Mouse (Mus musculus) cerebellum, adult 9-10 months (tissue): ENCODE data around the gene Zcchc17.

Source experiments
- DNase-seq: peaks from one replicate; pipeline ENCODE4 v3.0.0; 2022

Gene Zcchc17

GRCm38 (mm10) chr4:130316691-130317090 lies 43.1 kb downstream of the Zcchc17 start:
- DNase-seq, result no peak

DNA sequence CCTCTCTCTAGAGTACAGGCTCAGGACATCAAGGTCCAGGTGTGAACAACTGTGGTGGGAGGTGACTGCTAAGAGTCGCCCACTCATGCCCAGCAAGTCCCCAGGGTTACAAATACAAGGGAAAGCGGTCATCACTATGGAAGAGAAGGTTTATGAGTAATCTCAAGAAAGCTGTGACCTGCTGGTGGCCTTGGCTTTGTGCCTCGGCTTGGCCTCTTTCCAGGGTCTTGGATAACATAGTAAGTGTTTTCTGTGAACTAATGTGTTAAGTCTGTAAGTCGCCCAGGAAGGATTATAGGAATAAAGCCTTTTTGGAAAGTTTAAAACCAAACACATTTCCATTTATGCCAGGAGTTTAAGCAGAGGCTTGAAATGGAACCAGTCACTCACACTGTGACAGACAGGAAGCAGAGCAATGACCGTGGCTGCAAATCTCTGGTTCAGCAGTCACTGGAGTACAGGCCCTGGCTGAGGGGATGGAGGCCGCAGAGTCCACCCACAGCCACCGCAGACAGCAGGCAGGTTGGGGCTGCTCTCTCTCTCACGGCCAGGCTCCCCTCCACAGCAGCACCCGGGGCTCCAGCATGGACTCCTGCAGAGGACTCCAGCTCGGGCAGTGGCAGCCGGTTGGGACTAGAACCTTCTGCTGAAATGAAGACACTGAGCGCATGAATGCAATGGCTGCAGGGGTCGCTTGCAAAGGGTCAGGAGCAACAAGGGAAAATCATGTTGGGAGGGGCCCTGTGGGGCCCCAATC lies 43.8 kb downstream of the Zcchc17 start:
- DNase-seq, result no peak

DNA sequence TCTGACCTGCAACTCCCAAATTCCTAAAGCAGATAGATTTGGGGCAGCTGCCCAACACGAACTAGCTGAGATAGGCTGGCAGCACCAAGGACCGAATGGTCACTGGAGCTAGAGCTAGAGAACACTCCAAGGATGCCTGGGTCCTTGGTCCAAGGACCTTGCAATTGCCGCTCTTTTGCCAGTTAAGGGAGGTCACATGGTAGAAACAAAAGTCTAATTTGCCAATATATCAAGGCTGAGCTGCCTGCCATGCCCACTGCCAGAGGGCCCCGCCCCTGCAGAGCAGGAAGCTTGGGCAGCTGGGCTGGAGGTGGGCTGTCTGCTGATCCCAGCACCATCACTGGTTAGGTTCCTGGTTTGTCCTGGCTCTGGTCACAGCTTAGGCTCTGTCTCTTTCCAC lies 46.2 kb downstream of the Zcchc17 start:
- no peak for DNase-seq

DNA sequence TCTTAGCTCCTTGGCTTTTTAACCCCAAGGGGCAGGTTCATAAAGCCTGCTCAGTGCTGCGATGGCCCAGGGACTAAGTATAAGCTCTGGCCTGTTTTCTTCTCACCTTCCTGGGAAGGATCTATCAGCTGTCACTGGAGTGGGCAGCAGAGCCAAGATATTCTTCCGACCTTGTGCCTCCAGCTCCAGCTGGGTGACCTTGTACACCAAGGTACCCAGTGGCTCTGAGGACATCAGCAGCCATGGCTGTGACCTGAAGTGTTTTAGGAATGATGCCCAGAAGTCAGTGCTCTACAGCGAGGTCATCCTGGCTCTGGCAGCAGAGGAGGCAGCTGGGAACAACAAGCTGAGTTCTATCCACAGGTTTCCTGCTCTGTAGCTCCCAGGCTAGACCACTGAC lies 47.2 kb downstream of the Zcchc17 start:
- DNase-seq, result no peak

DNA sequence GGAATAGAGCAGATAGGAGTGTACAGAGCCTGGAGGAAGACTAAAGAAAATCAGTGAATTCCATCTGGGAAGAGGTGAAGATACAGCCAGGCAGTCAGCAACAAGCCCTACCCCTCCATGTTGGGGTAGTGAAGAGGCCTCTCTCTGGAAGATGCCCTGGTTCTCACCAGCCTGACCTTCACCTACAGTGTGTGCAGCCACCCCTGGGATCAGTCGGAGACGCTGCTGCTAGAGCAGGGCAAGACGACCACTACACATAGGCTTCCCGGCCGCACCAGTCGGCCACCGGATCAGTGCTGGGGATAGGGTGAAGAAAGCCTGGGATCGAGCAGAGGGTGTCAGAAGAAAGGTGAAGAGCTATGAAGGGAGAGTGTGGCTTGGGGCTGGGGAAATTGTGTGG lies 50.5 kb downstream of the Zcchc17 start:
- no peak for DNase-seq

DNA sequence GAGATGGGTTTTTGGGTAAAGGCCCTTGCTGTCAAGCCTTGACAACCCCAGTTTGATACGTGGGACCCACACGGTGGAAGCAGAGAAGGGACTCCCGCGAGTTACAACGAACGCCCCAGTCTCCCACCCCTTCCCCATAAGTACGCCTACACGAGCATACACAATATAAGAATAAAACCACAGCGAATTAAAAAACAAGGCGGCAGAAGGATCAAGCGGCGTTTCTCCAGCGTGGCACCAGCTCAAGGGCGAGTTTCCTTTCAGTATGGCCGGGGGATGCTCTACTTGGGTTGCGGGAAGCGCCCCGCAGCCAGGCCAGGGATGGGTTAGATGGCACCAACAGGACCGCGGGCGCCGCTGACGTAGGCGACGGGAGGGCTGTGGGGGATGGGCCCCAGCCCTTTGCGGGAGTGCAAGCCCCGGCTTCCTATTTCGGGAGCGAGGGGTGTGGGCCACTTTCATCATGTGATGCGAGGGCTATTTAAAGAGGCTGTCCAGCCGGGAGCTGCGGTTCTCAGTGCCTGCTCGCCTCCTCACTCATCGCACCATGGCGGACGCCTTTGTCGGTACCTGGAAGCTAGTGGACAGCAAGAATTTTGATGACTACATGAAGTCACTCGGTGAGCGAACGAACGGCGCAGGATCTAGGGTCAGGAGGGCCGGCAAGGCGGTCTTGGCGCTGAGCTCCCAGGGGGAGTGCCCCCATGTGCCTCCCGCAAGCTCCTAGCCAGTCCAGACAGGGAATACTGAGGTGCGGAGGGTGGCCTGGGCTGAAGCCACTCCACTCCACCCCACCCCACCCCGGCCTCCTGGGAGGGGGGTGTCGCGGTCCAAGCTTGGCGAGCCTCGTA lies 51.3 kb downstream of the Zcchc17 start, which contains the start of the genes Fabp3 and Gm10570:
Fabp3 (plus strand) TSS at position 365 of the 851 bp plus-strand sequence.
Gm10570 (minus strand) TSS at position 444 of the 851 bp plus-strand sequence.
- DNase-seq, result peak; percentile 79

DNA sequence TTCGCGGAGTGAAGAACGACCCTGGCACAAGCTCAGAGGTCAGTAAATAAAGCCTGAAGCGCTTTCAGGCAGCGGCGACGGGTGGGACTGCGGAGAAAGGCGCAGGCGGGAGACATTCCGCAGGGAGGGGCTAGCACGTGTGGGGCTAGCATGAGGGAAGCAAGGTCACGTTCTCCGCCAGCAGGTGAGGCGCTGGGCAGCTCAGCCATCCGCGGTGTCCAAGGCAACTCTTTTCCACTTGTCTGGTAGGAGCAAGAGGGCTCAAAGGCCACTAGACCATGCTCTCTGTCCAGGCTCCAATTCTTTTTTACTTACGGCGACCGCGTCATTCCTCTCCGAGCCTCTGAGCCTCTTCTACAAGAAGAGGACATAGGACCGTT lies 51.9 kb downstream of the Zcchc17 start:
- DNase-seq, result peak; percentile 69

DNA sequence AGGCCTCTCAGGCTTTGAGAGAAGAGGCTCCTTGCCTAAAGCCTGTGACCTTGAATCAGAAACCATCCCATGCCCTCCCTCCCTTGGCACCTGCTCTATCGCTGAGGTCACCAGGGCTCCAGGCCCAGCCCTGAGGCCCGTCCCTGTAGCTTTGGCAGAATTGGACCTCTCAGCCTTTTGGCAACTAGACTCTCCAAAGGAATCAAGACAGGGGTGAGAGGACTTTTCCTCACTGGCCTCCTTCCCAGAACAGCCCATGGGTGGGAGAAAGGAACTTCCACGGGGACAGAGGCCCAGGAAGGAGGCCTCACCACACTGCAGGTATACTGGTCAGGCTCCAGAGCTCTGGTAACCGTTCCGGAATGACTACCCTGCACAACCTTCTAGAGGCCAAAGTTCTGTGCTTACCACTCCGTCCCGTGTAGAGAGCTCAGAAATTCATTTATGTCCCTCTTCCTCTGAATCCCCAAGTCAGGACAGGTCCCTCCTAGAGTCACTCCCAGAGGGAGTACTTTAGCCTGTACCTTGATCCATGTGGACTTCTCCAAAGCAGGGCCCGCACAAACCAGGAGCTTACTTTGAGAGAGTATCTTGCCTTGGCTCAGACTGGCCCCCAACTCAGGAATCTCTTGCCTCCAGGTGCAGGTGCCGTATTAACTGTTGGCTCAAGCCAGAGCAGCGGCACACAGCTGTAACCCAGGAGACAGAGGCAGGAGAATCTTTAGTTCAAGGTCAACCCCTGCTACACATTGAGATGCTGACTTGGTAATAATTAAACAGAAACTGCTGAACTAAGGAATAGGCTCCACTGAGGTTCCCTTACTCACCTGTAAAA lies 52.7 kb downstream of the Zcchc17 start:
- DNase-seq, result peak; percentile 58

GRCm38 (mm10) chr4:130304746-130305145 lies 55.0 kb downstream of the Zcchc17 start:
- no peak for DNase-seq

GRCm38 (mm10) chr4:130302285-130302870 lies 57.4 kb downstream of the Zcchc17 start:
- DNase-seq, result no peak

DNA sequence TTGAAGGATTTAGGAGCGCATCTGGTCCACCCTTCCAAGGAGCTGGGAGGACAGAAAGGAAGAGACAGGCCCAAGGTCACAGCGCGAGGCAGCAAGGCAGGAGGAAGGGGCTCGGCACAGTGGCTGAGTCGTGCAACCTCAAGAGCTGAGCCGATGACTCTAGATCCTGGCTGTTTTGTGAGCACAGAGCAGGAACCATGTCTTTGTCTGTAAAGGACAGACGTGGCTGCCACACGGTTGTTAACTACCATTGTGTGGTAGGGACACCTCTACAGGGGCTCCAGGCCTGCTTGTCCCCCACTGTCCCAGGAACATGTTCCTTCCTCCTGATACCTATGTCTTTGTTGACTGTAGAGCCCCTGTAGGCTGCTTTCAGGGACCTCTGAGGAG lies 60.1 kb downstream of the Zcchc17 start:
- no peak for DNase-seq

- peak; percentile 85 for DNase-seq
Measured at GRCm38 (mm10) chr4:130298877-130299628, 60.7 kb downstream of the Zcchc17 start.

GRCm38 (mm10) chr4:130297123-130297529 lies 62.6 kb downstream of the Zcchc17 start:
- peak; percentile 72 for DNase-seq

DNA sequence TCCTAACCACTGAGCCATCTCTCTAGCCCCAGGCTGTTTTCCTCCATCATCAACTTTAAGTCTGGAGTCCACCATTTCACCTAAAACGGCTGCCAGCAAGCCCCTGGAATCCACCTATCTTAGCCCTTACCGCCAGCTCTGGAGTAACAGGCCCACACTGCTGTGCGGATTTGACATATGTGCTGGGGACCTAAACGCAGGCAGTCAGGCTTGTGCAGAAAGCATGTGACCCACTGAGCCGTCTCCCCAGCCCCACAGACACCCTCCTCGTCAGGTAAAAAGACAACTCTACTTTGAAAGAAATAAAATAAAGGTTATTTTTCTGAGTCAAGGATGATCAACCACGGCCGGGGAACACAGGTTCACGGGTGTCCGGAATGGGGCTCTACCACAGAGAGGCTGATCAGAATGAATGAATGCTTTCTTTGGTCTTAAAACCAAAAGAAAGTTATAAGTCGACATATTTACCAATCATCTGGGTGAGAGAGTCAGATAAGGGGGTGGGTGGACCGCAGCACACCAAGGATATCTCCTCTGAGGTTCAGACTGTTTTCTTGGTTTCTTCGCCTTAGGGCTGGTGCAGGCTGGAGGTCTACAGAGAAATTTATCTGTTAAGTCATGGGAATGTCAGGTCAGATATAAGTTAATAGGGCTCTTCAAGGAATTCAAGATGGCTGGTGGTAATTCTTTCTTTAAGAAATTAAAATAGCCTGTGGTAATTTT lies 63.3 kb downstream of the Zcchc17 start:
- no peak for DNase-seq

DNA sequence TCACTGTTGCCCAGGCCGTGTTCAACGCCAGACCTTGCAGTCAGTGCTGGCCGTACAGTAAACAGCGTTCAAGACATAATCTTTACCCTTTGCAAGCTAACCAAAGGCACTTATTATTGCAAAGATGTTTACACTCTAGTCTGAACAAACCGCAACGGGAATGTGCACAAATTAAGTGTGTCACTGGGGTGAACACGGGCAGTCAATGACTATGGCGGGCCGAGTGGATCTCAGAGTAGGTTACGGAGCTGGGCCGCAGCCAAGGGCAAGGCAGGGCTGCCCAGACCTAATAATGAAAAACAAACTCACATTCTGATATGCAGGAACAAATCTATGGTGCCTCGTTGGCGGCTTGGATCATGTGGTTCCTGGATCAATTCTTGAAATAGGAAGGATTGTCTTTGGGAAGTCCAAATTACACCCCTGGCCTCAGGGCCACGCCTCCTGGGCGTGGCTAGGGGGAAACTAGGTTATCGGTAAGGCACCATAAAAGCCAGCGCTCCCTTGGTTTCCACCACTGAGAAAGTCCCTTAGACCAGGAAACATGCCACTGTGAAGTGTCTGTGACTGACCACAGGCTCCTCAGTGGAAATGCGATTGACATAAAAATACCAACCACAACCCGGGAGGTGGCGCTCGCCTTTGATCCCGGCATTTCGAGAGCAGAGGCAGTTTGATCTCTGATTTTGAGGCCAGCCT lies 64.5 kb downstream of the Zcchc17 start:
- DNase-seq, result no peak

GRCm38 (mm10) chr4:130294513-130294912 lies 65.2 kb downstream of the Zcchc17 start:
- no peak for DNase-seq

DNA sequence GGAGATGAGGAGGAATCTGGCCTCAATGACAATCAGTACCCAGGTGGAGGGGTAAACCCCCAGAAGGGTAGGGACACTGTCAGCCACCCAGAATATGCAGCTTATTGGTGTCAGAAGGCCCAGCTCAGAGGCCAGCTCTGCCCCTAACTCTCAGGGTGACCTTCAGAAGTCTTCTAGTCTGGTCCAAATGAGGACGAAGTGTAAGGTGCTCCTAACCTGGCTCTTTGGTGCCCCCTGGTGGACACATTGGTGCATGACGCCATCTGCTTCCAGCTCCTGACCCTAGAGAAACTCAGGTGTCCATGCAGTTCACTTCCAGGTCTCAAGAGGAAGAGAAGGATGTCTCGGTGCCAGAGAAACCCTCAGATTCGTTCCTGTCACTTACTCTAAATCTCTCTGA lies 67.5 kb downstream of the Zcchc17 start:
- peak; percentile 89 for DNase-seq

DNA sequence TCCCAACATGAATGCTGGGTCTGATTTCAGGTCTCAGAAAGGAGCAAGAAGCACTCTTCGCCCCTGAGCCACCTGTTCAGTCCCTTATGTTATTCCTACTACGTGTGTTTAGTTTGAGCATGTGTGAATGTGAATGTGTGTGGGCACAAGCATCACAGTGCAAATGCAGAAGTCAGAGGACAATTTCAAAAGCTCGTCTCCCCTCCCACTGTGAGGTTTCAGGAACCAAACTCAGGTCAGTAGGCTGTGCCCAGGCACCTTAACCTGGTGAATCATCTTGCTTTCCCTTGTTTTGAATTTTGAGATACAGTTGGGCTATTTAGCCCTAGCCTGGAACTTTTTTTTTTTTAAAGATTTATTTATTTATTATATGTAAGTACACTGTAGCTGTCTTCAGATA lies 69.9 kb downstream of the Zcchc17 start:
- DNase-seq, result no peak

DNA sequence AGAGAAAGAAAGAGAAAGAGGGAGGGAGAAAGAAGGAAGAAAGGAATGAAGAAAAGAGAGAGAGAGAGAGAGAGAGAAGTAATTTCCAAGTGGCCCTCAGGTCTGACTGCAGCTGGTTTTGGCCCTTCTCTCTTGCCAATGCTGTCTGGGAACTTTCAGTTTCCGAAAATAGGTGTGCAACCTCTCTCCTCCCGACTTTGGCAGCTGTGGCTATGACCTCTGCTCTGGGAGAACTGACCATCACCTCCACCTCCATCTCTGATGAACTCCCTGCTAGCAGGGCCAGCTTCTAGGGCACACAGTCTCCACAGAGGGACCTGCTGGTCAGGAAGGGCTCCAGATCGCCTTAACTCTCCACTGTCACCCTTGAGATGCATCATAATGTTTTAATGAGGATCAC lies 73.2 kb downstream of the Zcchc17 start:
- no peak for DNase-seq

GRCm38 (mm10) chr4:130283826-130284225 lies 75.9 kb downstream of the Zcchc17 start:
- DNase-seq, result no peak

DNA sequence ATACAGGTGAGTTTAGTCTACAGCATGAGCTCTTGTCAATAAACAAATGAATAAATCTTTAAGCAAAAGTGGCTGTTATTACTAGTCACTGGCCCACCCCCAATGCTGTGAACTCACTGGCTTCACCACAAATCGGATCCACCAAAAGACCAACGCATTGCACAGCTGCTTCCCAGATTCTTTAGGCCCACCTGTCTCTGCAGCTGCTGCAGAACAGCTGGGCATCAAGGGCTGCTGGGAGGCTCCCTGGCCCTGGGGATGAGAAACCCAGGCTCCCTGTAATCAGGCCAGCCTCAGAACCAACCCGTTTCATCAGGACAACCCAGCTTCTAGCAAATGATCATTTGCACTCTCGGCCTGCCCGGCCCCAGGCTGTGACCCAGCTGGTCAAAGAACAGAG lies 76.9 kb downstream of the Zcchc17 start:
- no peak for DNase-seq
